Mouse (Mus musculus) heart, postnatal 0 days (tissue): Measurements from ENCODE around the gene Cd200. TPM values are rescaled to one million over a fixed set of nuclear protein-coding genes. Genes with fewer than 3 reads are reported as not detected.
A peak's percentile ranks its signal among the peaks of the same experiment; 100 is the strongest.
"Not testable (repeated sequence)": the region's sequence is repeated elsewhere in the genome, so short reads cannot be mapped to it uniquely, and the experiment has no call there.

Experiments
- ATAC-seq: fragments of 200-750 bp; cut with Nextera tagmentation; 2 replicates; pipeline ENCODE4 v1.8.0; 2017; ENCODE audit warnings: low read depth, moderate number of reproducible peaks, moderate library complexity; ENCODE audit not compliant: insufficient read depth
- DNase-seq: peaks from one replicate; pipeline ENCODE4 v3.0.0-alpha.2; 2016; ENCODE audit warnings: low spot score
- H3K27ac ChIP-seq: fragments of 300-500 bp; sonication (generic); 2 replicates; pipeline ENCODE4 v1.5.1; 2014; ENCODE audit warnings: low read depth, mild to moderate bottlenecking
- H3K27me3 ChIP-seq: fragments of 300-500 bp; sonication (generic); 2 replicates; pipeline ENCODE4 v1.6.1; 2014; ENCODE audit warnings: low read length, mixed read lengths; ENCODE audit not compliant: control insufficient read depth, insufficient read depth
- H3K36me3 ChIP-seq: fragments of 300-500 bp; sonication (generic); replicated peaks from 2 replicates; pipeline ENCODE4 v1.6.1; 2014; ENCODE audit warnings: low read length, mixed read lengths; ENCODE audit not compliant: control insufficient read depth, insufficient read depth
- H3K4me1 ChIP-seq: fragments of 300-500 bp; sonication (generic); 2 replicates; pipeline ENCODE4 v1.6.1; 2014; ENCODE audit warnings: antibody characterized with exemption; ENCODE audit not compliant: control insufficient read depth, insufficient read depth
- H3K4me2 ChIP-seq: fragments of 300-500 bp; sonication (generic); 2 replicates; pipeline ENCODE4 v1.6.1; 2014; ENCODE audit warnings: low read depth, mild to moderate bottlenecking, low read length, moderate library complexity
- H3K4me3 ChIP-seq: fragments of 300-500 bp; sonication (generic); 2 replicates; pipeline ENCODE4 v1.5.1; 2014; ENCODE audit warnings: low read depth, low read length
- H3K9ac ChIP-seq: fragments of 300-500 bp; sonication (generic); replicated peaks from 2 replicates; pipeline ENCODE4 v1.6.1; 2014; ENCODE audit warnings: low read depth, low read length, mixed read lengths
- H3K9me3 ChIP-seq: fragments of 300-500 bp; sonication (generic); replicated peaks from 2 replicates; pipeline ENCODE4 v1.6.1; 2016; ENCODE audit warnings: low read length; ENCODE audit not compliant: control insufficient read depth
- CTCF ChIP-seq: IDR thresholded peaks from 2 replicates; pipeline ENCODE4 v1.5.1; 2016; ENCODE audit warnings: antibody characterized with exemption, control low read depth, low read depth
- EP300 ChIP-seq: IDR thresholded peaks from 2 replicates; pipeline ENCODE4 v1.6.1; 2016; ENCODE audit warnings: antibody characterized with exemption, low read depth
- WGBS: fragments of 180-500 bp; shearing (Covaris S2); extraction: QIAGEN DNeasy Blood & Tissue Kit; methylation state at CpG from one replicate; pipeline ENCODE4 v1.1.7; 2014; 5-methylcytosine and 5-hydroxymethylcytosine counted together
- polyA plus RNA-seq: library from polyadenylated mRNA; unstranded; fragments of >200 nt; fragmentation: Nextera tagmentation; extraction: Ambion mirVana; gene quantifications from 2 replicates; pipeline ENCODE4 v1.2.1, GENCODE M21; 2015
- total RNA-seq: library from RNA; depleted of rRNA; stranded (reverse); fragments of >200 nt; gene quantifications from 2 replicates; pipeline ENCODE4 v1.2.3, GENCODE M21; 2014; ENCODE audit warnings: low replicate concordance; rRNA removed

Gene Cd200
- total RNA-seq: 18.0 and 31.0 TPM in 2 replicates
- polyA plus RNA-seq: 67.7 TPM in 2 replicates

GRCm38 (mm10) chr16:45408425-45409063 lies at the start of gene Cd200:
TSS of gene Cd200 (minus strand) at chr16:45409053.
- no peaks in the 10 kb centered on the region for H3K36me3 ChIP-seq
- no peaks in the 10 kb centered on the region for H3K4me1 ChIP-seq
- 1% methylated on average over 28 of the region's 28 CpGs for WGBS
- H3K27me3 ChIP-seq: no peaks in the 10 kb centered on the region
- H3K9ac ChIP-seq: peak within 1 kb of the TSS; percentile 61
- TF ChIP-seq CTCF (peak; percentile 20; the same call in 1 of the 2 replicates), EP300 (no peak)
- H3K27ac ChIP-seq: peak within 1 kb of the TSS; percentile 68
- peak within 1 kb of the TSS; percentile 55 for H3K4me3 ChIP-seq
- DNase-seq (peak; percentile 33), ATAC-seq (peak; percentile 77)
- peak within 1 kb of the TSS; percentile 66 for H3K4me2 ChIP-seq
- H3K9me3 ChIP-seq: no peaks in the 10 kb centered on the region

DNA sequence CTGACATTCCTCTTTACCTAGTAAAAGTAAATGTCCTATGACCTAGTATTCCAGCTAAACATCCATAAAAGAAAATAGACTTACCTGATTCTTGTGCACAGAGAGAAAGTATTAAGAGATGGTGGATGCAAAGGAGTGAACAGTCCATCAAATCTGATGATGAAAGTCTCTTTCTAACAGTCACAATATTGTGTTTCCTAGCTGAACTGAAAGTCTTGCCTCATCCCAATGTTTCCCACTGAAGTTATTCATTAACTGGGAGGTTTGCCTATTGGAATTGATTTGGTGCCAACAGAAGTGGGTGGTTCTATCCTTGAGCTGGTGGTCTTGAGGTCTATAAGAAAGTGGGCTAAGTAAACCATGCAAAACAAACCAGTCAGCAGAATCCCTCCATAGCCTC lies 45.9 kb upstream of the Cd200 start:
- Histone ChIP-seq H3K27ac (no peak overlapping the region), H3K27me3 (no peaks in the 10 kb centered on the region), H3K4me1 (no peaks in the 10 kb centered on the region), H3K4me3 (no peak overlapping the region), H3K4me2 (no peak overlapping the region), H3K9ac (no peak overlapping the region), H3K36me3 (no peaks in the 10 kb centered on the region), H3K9me3 (no peaks in the 10 kb centered on the region)
- ATAC-seq (no peak), DNase-seq (no peak)
- TF ChIP-seq EP300: no peak
- no peak for TF ChIP-seq CTCF

DNA sequence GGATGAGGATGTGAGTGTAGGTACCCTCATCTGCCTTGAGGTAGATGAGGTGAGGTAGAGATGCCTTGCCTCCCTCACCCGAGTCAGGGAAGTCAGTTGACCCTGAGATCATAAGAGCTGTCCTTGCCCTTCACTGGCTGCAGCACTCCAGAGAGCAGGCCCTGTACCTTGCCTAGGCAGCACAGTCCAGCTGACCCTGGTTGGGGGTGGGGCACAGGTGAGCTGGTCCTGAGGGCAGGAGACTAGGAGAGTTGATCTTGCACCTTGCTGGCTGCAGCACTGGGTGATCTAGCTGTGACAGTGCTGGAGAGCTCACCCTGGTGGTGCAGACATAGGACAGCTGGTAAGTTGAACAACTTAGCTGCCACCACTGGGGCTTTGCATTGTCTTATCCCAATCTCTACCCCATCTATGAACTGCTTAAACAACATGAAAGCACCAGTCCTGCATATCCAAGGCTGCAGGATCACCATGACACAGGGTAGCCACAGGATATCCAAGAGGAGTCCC lies 28.4 kb upstream of the Cd200 start:
- no peak for ATAC-seq
- no peaks in the 10 kb centered on the region for H3K36me3 ChIP-seq
- DNase-seq: no peak
- TF ChIP-seq EP300: no peak
- TF ChIP-seq CTCF: no peak
- no peak overlapping the region for H3K4me2 ChIP-seq
- H3K27ac ChIP-seq: no peak overlapping the region
- H3K9me3 ChIP-seq: no peaks in the 10 kb centered on the region
- H3K4me1 ChIP-seq: no peaks in the 10 kb centered on the region
- WGBS: 75% methylated on average over 1 of the region's 1 CpGs
- H3K9ac ChIP-seq: no peak overlapping the region
- no peak overlapping the region for H3K4me3 ChIP-seq
- no peaks in the 10 kb centered on the region for H3K27me3 ChIP-seq

- Histone ChIP-seq H3K4me2 (no peak overlapping the region), H3K27me3 (no peaks in the 10 kb centered on the region), H3K27ac (no peak overlapping the region), H3K9ac (no peak overlapping the region), H3K36me3 (no peaks in the 10 kb centered on the region), H3K9me3 (no peaks in the 10 kb centered on the region), H3K4me3 (no peak overlapping the region), H3K4me1 (no peaks in the 10 kb centered on the region)
- DNase-seq: no peak
- ATAC-seq: no peak
- no peak for TF ChIP-seq CTCF
- TF ChIP-seq EP300: no peak
These were observed 26.7 kb upstream of the Cd200 start for GRCm38 (mm10) chr16:45435591-45435990.

DNA sequence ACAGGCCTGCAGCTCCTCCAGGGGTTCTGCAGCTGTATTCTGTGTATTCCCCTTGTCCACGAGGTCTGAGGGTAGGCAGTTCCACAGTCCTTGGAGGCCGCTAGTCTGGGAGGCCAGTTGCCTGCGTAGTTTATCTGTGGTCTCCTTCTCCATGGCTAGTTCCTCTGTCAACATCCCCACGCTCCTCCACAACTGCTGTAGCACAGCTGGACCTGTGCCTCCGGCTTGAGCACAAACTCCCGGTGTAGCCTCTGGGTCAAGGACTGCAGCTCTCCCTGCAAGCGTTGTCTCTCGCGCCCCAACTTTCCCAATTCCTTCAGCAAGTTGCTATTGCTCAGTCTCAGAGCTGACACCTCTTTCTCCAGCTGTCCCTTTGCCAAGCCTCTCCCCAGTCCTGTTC lies 18.8 kb upstream of the Cd200 start:
- H3K9ac ChIP-seq: no peak overlapping the region
- H3K27me3 ChIP-seq: no peaks in the 10 kb centered on the region
- no peak overlapping the region for H3K4me3 ChIP-seq
- no peaks in the 10 kb centered on the region for H3K36me3 ChIP-seq
- H3K4me2 ChIP-seq: no peak overlapping the region
- no peak for TF ChIP-seq EP300
- TF ChIP-seq CTCF: no peak
- DNase-seq (no peak), ATAC-seq (0 out of 2 replicates have a peak, but pooled peaks have one; percentile 30)
- H3K27ac ChIP-seq: no peak overlapping the region
- no peaks in the 10 kb centered on the region for H3K4me1 ChIP-seq
- 75% methylated on average over 9 of the region's 9 CpGs for WGBS
- no peaks in the 10 kb centered on the region for H3K9me3 ChIP-seq

GRCm38 (mm10) chr16:45413497-45413896 lies 4.6 kb upstream of the Cd200 start:
- Histone ChIP-seq H3K9me3 (no peaks in the 10 kb centered on the region), H3K4me2 (no peak overlapping the region), H3K4me3 (no peak overlapping the region), H3K9ac (no peak overlapping the region), H3K27me3 (no peaks in the 10 kb centered on the region), H3K27ac (no peak overlapping the region), H3K36me3 (no peaks in the 10 kb centered on the region), H3K4me1 (no peaks in the 10 kb centered on the region)
- DNase-seq: no peak
- no peak for ATAC-seq
- TF ChIP-seq EP300 (no peak), CTCF (peak; percentile 34)

DNA sequence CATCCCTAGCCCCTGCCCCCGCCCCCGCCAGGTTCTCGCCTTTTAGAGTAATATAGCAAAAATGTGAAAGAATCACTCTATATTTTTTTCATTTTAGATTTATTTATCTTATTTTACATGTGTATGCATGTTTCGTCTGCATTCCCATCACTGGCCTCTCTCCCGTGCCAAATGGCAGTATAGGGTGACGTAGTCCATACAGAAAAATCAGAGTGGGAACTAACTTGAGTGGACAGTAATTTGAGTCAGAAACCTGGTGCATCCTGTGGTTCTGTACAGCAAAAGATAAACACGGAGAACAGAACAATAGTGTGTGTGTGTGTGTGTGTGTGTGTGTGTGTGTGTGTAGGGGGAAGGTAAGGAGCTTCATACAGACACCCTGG lies 202 bp upstream of the Cd200 start:
- H3K4me3 ChIP-seq: peak overlapping the region; percentile 55
- not testable (repeated sequence) for H3K4me1 ChIP-seq, DNase-seq, H3K9me3 ChIP-seq, ATAC-seq, H3K27me3 ChIP-seq, H3K36me3 ChIP-seq
- peak overlapping the region; percentile 68; the same call in 1 of the 2 replicates for H3K27ac ChIP-seq
- H3K4me2 ChIP-seq: peak overlapping the region; percentile 66
- 26% methylated on average over 7 of the region's 7 CpGs for WGBS
- peak overlapping the region; percentile 61 for H3K9ac ChIP-seq
